Mouse (Mus musculus): ENCODE results near the gene Ltv1.

Ltv1 gene

DNA sequence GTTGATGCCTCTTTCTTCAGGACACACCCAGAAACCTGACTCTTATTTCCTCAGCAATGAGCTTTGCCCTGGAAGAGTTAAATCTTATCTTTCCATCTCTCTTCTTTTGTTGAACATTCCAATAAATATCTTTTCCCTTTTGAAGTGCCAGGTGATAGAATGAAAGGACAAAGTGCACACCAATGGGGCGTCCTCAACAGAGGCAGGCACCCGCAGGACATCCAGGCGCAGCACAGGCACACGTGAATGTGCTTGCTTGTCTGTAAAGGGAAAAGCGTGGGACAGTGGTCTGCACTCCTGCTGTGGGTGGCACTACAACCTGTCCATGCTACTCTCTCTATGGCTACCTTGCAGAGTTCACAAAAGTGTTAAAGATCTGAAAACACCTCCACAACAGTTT lies 3.1 kb downstream of the Ltv1 start:
- DNase-seq, result no peak

DNA sequence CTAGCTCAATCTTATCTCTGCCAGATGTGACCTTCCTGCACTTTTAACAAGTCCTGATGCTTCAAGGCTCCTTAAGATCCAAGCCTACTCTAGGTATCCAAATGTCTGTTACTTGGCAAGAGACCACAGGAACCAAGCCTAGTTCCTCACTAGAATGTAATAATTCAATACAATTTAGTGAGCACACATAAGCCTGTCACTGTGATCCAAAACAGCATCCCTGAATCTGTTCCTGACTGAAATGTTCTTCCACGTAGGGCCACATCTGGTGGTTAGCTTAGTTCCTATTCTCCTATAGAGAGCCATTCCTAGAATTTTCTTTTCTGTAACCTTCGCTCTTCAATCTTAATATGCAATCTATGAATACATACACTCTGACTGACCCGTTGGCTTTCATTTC lies 6.2 kb downstream of the Ltv1 start:
- no peak for DNase-seq

DNA sequence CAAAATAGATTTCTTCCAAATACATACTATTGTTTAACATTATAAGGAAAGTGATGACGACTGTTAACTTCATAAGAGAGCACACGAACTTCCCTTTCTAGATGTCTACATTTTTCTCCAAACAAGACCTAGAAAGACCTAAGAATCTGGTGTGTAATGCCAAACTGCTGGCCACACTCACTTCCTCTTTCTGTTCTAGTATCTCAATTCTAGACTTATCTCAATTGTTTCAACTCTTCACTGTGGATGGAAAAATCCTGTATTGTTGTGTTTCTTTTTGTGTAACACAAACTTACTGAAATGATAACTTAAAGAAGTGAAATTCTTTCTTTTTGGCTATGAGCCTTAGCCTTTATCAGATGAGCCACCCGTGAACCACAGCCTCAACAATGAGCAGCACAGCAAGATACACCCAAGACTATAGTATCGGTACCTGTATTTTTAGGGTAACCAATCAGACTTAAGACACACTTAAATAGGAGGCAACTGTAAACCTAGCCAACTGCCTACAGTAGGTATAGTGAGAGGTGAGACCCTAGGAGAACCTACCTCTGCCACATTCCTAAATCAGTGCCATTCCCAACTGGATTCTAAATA lies 8.7 kb downstream of the Ltv1 start:
- no peak for DNase-seq

DNA sequence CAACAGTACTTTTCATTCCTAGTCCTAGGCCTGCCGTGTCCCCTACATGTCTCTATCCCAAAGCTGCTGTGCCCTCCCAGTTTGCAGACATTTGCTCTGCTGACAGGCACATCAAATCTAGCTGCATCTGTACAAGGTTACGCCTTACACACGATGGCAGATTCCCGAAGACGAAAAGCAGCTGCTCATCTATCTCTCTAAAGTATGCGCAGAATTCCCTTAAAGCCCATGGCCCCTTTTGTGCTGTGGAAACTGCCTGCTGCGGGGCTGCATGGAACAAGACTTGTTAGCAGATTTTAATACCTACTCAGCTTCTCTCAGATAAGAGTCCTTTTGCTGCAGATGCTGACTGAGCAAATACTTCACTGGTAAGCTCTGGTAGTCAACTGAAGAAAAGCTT lies 12.8 kb downstream of the Ltv1 start:
- DNase-seq, result no peak

DNA sequence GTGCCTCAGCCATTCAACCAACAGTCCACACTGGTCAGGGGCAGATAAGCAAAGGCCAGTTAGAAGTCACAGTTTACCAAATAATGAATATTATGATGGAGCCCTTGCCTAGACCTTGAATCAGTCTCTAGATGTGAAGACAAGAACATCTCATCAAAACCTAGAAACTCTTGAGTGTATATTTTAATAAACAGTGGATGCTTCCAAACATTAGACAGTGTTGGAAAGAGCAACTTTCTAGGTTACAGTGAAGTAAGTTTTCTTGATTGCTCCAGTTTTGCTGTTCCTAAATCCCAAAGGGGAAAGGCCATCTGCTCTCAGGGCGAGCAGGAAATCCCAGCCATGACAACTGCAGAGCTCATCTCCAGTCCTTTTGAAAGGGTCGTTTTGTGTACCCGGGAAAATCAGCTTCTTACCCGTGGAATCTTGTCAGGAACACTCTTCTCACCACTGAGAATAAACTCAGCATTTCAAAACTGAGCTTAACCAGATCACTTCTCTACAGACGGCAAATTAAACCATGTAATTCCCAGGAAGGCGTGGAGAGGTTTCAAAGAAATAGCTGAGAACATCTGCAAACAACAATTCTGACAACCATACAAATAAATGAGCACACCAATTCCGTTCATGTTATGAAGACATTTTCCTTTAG lies 14.9 kb downstream of the Ltv1 start, which contains the start of gene Zc2hc1b:
TSS of gene Zc2hc1b (minus strand) at position 51 of the 652 bp plus-strand sequence.
- DNase-seq, result no peak

DNA sequence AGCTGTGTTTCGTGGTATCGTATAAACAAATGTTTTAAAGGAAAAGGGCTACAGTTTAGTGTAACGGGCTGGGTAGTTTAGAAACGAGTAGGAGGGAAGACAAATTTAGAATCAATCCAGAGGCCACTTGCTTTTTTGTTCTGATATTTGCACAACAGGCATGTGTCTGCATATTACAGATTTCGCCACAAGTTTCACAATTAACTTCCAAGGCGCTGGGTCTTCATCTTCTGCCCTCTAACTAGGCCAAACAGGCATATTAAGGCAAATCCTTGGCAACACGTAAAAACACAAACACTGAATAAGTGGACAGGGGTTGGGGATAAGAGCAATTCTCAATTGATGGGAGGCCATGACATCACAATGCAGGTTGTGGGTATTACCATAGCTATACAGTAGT lies 17.1 kb downstream of the Ltv1 start:
- DNase-seq, result no peak

DNA sequence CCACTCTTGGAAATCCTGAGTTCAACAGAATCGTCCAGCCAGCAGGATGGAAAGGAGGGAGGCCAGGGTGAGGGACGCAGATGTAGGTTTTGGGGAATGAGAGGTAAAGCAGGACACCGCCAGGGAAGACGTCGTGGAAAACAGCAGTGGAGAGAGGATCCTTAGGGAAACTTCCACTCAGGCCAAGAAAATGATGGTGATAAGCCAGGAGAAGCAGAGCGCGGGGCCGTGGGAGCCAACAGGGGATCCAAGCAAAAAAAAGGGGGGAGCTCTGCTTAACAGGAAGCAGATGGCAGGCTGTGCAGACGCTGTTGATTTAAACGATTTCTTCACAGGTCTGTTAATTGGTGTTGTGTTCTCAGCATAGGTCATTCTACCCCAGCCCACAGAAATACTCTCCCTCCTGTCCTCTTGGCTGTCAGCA lies 20.2 kb downstream of the Ltv1 start:
- DNase-seq, result no peak

DNA sequence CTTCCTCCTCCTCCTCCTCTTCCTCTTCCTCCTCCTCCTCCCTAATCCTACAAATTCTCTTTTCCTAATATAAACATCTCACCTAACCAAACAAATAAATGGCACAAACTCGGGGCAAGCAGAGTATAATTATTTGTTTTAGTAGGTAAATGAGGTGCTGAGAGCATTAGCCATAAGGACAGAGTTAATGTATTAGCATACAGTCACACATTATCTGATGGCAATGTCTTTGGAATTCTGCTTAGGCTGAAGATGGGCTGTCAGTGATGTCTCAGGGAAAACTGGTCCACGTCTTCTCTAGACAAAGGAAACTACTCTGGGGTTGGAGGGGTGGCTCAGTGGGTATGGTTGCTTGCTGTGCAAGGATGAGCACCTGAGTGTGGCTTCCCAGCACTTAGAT lies 21.5 kb downstream of the Ltv1 start:
- DNase-seq, result no peak

DNA sequence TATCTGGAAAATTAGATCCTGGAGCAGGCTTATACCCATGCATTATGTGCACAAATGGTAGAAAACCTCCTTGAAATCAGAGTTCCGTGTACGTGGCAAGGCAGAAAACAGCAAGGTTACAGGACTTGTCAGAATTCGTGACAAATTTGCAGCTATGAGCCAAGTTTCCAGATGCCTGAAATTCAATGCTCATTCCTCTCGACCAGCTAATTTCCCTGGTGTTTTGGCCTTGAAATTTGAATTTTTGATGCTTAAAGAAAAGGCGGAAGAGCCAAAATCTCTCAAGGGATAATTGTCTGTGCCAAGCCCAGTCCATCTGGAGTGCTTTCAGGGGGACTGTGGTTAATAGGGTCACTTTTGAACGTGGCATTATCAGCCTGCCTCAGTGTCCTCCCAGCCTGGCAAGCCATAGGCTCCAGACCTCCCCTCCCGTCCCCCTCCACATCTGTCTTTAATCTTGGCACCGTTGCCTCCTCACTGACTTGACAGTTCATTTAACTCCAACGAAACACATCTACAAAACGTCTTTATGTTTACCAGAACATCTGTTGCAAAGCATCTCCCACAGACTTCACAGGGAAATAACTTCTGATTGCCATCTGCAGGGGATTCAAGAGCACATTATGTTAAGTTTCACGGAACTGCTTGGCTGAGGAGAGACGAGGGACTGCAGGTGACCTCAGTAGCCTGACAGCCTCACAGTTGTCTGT lies 22.1 kb downstream of the Ltv1 start:
- no peak for DNase-seq

DNA sequence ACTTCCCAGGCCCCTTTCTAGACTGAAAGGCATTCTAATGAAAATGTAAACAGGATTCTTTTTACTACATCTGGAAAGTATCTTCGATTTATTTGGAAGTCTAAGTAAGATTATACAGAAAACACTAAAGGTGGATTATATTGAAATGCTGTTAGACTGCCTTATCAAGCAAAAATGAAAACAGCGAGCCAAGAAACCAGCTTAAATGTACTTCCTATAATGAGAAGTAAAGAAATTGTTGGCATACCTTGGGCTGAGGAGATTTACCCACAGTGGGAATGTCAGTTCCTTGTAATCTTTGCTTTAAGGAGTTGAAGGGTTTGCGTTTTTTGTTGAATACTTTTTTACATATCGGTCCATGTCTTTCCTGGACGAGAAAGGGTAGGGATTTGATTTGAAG lies 24.5 kb downstream of the Ltv1 start:
- no peak for DNase-seq

DNA sequence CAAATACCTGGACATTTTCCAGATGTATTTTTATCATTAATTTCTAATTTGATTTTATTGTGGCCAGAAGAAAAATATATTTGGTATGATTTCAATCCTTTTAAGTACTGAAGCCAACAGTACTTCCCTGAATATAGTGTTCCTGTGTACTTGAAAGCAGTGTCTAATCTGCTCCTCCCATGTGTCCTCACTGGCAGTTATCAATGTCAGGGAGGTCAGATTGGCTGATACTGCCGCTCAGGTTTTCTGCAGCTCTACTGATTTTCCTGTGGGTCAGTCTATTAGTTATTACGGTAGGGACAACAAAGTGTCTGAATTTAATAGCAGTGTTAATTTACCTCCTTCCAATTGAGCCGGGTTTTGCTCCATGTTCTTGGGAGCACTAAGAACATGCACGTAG lies 30.9 kb downstream of the Ltv1 start:
- no peak for DNase-seq

DNA sequence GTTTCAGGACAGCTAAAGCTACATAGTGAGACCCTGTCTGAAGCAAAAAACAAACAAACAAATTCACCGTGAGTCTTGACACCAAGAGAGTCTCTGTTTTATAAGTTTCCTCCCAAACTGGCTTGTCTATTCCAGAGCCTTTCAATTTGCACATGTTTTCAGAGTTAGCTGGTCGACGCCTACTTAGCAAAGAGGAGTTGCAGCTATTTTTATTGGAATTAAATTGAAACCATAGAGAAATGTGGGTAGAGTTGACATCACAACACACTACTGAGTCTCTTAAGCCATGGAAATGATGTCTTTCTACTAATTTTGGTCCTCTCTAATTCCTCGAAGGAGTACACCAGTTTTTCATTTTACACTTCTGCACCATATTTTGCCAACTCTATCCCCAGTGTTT lies 32.1 kb downstream of the Ltv1 start:
- no peak for DNase-seq

DNA sequence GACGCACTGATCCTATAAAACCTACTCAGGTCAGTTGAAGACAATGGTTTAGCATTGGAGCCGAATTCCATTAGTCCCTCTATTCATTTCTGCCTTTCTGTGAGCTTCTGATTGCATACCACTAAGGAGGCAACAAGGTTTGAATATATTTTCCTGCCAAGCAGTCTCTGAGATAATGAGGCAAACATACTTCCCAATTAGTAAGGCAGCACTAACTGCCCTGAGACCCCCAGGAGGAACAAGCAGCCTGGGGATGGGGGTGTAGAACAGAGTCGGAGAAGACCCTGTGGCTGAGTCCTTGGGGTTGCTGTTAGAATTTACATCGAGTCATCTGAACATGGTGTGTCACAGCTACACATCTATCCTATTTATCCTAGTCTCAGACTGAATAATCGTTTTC lies 37.6 kb downstream of the Ltv1 start:
- DNase-seq, result no peak

DNA sequence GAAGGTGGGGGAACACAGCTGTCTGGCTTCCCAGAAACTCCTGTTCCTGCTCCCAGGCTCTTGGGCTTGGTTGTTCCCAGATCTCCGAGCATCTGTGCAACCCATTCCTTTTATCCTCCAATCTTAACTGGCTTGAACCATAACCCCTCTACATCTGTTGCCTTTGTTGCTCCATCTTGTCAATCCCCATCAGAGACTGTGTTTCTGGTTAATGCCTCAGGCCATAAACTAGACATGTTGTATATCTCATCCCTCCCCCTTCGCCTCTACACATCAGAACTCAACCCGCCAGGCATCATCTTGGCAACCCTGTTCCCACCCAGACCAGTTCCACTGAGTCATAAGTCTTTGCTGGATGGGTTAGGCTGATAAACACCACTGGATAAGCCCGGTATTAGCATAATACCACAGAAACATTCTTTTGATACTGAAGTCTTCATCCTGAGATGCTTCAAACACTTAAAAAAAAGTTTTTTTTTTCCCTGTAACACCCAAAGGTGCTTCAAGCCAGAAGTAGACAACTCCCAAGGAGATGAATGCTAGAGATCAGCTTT lies 40.1 kb downstream of the Ltv1 start:
- no peak for DNase-seq

DNA sequence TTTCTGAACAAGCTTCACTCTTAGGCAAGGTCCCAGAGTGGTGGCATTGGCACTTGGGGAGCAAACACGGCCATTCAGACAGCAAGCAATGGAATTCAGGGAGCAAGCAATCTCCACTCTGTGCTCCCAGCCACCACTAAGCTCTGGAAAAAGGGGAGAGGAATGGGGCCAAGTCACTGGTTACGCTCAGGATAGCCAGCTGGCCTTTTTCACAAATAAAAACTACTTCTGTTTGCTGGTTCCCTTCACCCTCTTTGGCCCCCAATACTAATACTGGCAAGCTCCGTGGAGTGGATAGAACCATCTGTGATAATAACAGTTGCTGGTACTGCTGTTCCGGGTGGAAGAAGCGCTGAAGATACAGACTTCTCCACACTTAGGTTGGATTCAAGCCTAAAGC lies 41.6 kb downstream of the Ltv1 start:
- DNase-seq, result no peak

DNA sequence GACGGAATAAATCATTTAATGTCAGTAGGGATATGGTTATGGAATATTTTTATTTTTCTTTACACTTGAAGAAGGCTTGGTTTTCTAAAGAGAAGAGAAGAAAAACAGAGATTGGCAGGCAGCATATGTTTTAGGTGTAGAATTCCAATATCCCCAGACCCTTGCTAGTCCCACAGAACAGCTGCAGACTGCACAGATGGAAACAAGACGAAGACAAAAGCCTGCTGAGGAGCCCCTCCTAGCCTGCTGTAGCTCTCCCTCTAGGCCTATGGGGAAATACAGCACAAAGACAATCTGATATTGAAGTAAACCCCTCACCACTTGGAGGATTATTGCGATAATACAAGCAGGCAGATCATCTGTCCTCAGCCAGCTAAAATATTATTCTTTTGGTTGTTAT lies 42.5 kb downstream of the Ltv1 start:
- DNase-seq, result no peak

DNA sequence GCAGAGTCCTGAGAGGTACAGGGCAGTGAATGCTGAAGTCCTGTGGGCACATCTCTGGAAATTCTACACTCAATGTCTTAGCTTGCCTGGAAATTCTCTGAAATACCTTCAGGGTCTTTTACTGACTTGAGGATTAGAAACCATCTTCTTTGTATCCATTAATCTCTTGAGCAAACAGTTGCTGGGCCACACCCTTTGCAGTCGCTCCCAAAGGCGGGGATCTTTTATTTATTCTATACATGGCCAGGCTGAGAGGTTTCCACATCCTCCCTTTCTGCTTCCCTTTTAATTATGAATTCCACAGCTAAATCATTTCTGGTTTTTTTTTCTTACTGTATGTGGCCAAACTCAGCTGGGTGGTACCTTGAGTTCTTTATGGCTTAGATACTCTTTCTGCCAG lies 52.5 kb downstream of the Ltv1 start:
- no peak for DNase-seq

DNA sequence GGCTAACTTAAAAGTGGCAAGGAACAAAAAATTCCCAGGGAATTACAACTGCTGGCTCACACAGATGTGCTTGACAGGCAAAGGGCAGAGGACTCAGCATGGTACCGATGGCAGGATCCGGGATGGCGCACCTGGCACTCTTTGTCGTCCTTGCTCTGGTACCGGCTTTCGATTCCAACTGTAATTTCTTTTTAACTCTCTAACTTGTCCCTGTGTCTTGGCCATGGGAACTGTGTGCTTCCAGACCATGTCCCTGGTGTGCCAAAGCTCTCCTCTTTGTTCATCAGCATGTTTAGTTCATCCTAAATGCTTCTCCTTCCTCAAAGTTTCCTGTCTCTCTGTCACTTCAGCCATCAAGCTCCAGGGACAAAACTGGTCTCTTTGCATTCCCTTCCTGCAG lies 55.1 kb downstream of the Ltv1 start:
- no peak for DNase-seq

DNA sequence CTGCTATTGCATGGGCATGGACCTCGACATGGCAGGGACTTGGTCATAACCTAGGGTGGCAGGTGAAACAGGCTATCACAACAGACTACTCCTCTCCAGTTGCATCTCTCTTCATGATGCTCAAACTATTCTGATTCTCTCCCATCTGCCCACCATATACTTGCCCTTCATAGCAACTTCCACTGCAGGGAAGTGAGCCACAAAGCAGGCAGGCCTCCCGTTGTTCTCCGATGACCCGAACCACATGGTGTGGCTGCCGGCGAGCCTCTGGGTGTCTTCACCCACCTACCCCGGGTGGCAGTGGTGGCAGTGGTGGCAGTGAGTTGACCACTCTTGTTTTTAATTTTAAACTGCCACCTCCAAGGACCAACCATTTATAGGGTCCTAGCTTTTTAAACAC lies 57.2 kb downstream of the Ltv1 start:
- DNase-seq, result no peak

DNA sequence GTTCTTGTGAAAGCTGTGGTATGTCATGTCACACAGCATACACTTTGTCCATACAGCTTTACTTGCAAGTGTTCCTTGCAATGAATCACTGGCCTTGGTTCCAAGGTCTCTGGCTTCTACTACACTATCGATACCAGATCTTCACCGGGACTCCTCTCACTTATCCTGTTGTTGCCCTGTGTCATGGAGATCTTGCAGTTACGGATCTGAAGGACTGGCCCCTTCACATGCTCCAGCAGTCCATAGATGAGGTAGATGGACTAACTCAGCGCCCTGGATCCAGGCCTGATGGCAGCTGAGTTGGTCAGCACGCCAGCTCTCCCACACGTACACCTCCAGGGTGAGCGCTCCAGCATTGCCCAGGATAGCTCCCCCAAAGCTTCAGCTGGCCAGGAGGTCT lies 57.7 kb downstream of the Ltv1 start:
- no peak for DNase-seq

DNA sequence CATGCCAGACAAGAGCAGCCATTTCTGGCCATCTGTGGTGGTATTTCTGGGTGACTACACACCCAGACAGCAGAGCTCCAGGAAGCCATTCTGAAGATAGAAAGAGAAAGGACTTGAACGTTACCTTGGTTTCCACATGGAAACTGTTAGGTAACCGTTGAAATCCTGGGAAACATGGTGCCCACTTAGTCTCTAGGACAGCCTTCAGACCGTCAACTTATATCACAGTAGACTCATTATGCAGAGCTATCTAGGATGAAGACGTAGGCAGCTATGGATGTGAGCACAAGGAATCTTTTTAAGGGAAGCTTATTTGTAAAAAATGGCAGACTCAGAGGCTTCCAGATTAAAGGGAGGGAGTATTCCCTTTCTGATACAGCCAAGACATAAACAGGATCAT lies 59.1 kb downstream of the Ltv1 start:
- no peak for DNase-seq
